Mouse (Mus musculus) MEL (cell line): Measurements from ENCODE around the gene Zer1. TPM values are rescaled to one million over a fixed set of nuclear protein-coding genes. Genes with fewer than 3 reads are reported as not detected.

Source experiments
- DNase-seq: peaks from one replicate; pipeline ENCODE4 v3.0.0; 2011; ENCODE audit warnings: low read depth, low spot score
- H3K27ac ChIP-seq: 2 replicates; pipeline ENCODE4 v1.5.1; 2012; ENCODE audit warnings: low read depth, mild to moderate bottlenecking, control low read depth, low read length, moderate library complexity; ENCODE audit not compliant: control insufficient read depth
- H3K27me3 ChIP-seq, 2 experiments: fragments of 150-350 bp in 1 of 2; sonication (generic) in 1 of 2; 2 replicates each; pipeline ENCODE4 v1.6.1; 2012; ENCODE audit warnings: low read length in 2 of 2, mild to moderate bottlenecking in 2 of 2, improper control_type of control experiment in 1 of 2, moderate library complexity in 1 of 2; ENCODE audit not compliant: insufficient read depth in 2 of 2, control insufficient read depth in 1 of 2
- H3K36me3 ChIP-seq, 2 experiments: 2 replicates each; pipeline ENCODE4 v1.6.1; 2012 to 2014; ENCODE audit warnings: low read length in 2 of 2, improper control_type of control experiment in 1 of 2, inconsistent platforms in 1 of 2, mild to moderate bottlenecking in 1 of 2; ENCODE audit not compliant: insufficient read depth in 2 of 2, control insufficient read depth in 1 of 2
- H3K4me1 ChIP-seq, 2 experiments: fragments of 150-350 bp in 1 of 2; sonication (generic) in 1 of 2; 2 replicates each; pipeline ENCODE4 v1.6.1; 2012; ENCODE audit warnings: low read length in 2 of 2, improper control_type of control experiment in 1 of 2, mild to moderate bottlenecking in 1 of 2; ENCODE audit not compliant: insufficient read depth in 2 of 2, control insufficient read depth in 1 of 2
- H3K4me3 ChIP-seq, 2 experiments: fragments of 150-350 bp in 1 of 2; sonication (generic) in 1 of 2; 2 replicates each; pipeline ENCODE4 v1.5.1; 2012; ENCODE audit warnings: low read depth in 2 of 2, low read length in 2 of 2, mild to moderate bottlenecking in 2 of 2, moderate library complexity in 2 of 2, control low read depth in 1 of 2, improper control_type of control experiment in 1 of 2; ENCODE audit not compliant: control insufficient read depth in 1 of 2, insufficient read depth in 1 of 2
- H3K79me2 ChIP-seq: 2 replicates; pipeline ENCODE4 v1.6.1; 2012; ENCODE audit warnings: mild to moderate bottlenecking, low read length, moderate library complexity; ENCODE audit not compliant: control insufficient read depth, poor library complexity, insufficient read depth
- H3K9ac ChIP-seq: 2 replicates; pipeline ENCODE4 v1.6.1; 2012; ENCODE audit warnings: low read depth, mild to moderate bottlenecking, control low read depth, low read length, moderate library complexity; ENCODE audit not compliant: control insufficient read depth, poor library complexity, severe bottlenecking
- H3K9me3 ChIP-seq: fragments of 150-350 bp; sonication (generic); replicated peaks from 2 replicates; pipeline ENCODE4 v1.6.1; 2012; ENCODE audit warnings: mild to moderate bottlenecking, low read length, improper control_type of control experiment, moderate library complexity; ENCODE audit not compliant: insufficient read depth
- BHLHE40 ChIP-seq: IDR thresholded peaks from 2 replicates; pipeline ENCODE4 v1.6.1; 2012; ENCODE audit warnings: low read depth, mild to moderate bottlenecking, inconsistent platforms, low read length, improper control_type of control experiment, borderline replicate concordance
- CHD2 ChIP-seq: IDR thresholded peaks from 2 replicates; pipeline ENCODE4 v1.6.1; 2011; ENCODE audit warnings: low read length, improper control_type of control experiment
- CTCF ChIP-seq, 3 experiments: IDR thresholded peaks in 2 of 3; conservative IDR thresholded peaks in 1 of 3; 2 replicates each; pipeline ENCODE4 v1.5.1; 2011 to 2012; ENCODE audit warnings: low read length in 3 of 3, low read depth in 2 of 3, mild to moderate bottlenecking in 2 of 3, improper control_type of control experiment in 1 of 3, inconsistent platforms in 1 of 3, mixed read lengths in 1 of 3, moderate library complexity in 1 of 3; ENCODE audit not compliant: control insufficient read depth in 1 of 3, insufficient read depth in 1 of 3, poor library complexity in 1 of 3, severe bottlenecking in 1 of 3
- ELF1 ChIP-seq: IDR thresholded peaks from 2 replicates; pipeline ENCODE4 v1.6.1; 2014; ENCODE audit warnings: low read depth, mild to moderate bottlenecking, inconsistent platforms, low read length, improper control_type of control experiment, moderate library complexity
- EP300 ChIP-seq, 2 experiments: IDR thresholded peaks; 2 replicates each; pipeline ENCODE4 v1.6.1; 2011; ENCODE audit warnings: improper control_type of control experiment in 2 of 2, low read length in 2 of 2, low read depth in 1 of 2, mild to moderate bottlenecking in 1 of 2
- ETS1 ChIP-seq: IDR thresholded peaks from 2 replicates; pipeline ENCODE4 v1.6.1; 2012; ENCODE audit warnings: low read depth, mild to moderate bottlenecking, inconsistent platforms, low read length, improper control_type of control experiment, moderate library complexity
- GABPA ChIP-seq: IDR thresholded peaks from 2 replicates; pipeline ENCODE4 v1.6.1; 2012; ENCODE audit warnings: low read depth, mild to moderate bottlenecking, inconsistent platforms, low read length, improper control_type of control experiment, moderate library complexity
- GATA1 ChIP-seq: IDR thresholded peaks from 2 replicates; pipeline ENCODE4 v1.6.1; 2011; ENCODE audit warnings: low read depth, low read length, improper control_type of control experiment
- JUND ChIP-seq: IDR thresholded peaks from 2 replicates; pipeline ENCODE4 v1.6.1; 2011; ENCODE audit warnings: low read depth, mild to moderate bottlenecking, improper control_type of control experiment, low read length
- MAX ChIP-seq: IDR thresholded peaks from 2 replicates; pipeline ENCODE4 v1.6.1; 2011; ENCODE audit warnings: low read length, improper control_type of control experiment
- MAZ ChIP-seq: IDR thresholded peaks from 2 replicates; pipeline ENCODE4 v1.6.1; 2012; ENCODE audit warnings: low read depth, mild to moderate bottlenecking, inconsistent platforms, low read length, improper control_type of control experiment
- MXI1 ChIP-seq: IDR thresholded peaks from 2 replicates; pipeline ENCODE4 v1.6.1; 2011; ENCODE audit warnings: mild to moderate bottlenecking, low read depth, low read length, improper control_type of control experiment
- NRF1 ChIP-seq: IDR thresholded peaks from 2 replicates; pipeline ENCODE4 v1.6.1; 2014; ENCODE audit warnings: low read depth, mild to moderate bottlenecking, inconsistent platforms, low read length, improper control_type of control experiment, moderate library complexity; ENCODE audit not compliant: poor library complexity, insufficient read depth, severe bottlenecking
- POLR2A ChIP-seq, 2 experiments: IDR thresholded peaks; 2 replicates each; pipeline ENCODE4 v1.6.1; 2011 to 2012; ENCODE audit warnings: low read length in 2 of 2, mild to moderate bottlenecking in 2 of 2, control low read depth in 1 of 2, improper control_type of control experiment in 1 of 2, low read depth in 1 of 2, moderate library complexity in 1 of 2; ENCODE audit not compliant: control insufficient read depth in 1 of 2, insufficient read depth in 1 of 2, poor library complexity in 1 of 2
- POLR2AphosphoS5 ChIP-seq: IDR thresholded peaks from 2 replicates; pipeline ENCODE4 v1.6.1; 2012; ENCODE audit warnings: low read depth, borderline replicate concordance, mild to moderate bottlenecking, inconsistent platforms, low read length, moderate library complexity, mixed read lengths
- RAD21 ChIP-seq: IDR thresholded peaks from 2 replicates; pipeline ENCODE4 v1.6.1; 2011; ENCODE audit warnings: mild to moderate bottlenecking, low read depth, low read length, improper control_type of control experiment
- SIN3A ChIP-seq: IDR thresholded peaks from 2 replicates; pipeline ENCODE4 v1.6.1; 2012; ENCODE audit warnings: low read length, improper control_type of control experiment, inconsistent platforms
- SMC3 ChIP-seq: IDR thresholded peaks from 2 replicates; pipeline ENCODE4 v1.6.1; 2011; ENCODE audit warnings: low read depth, low read length, improper control_type of control experiment
- TAL1 ChIP-seq: IDR thresholded peaks from 2 replicates; pipeline ENCODE4 v1.6.1; 2012; ENCODE audit warnings: mild to moderate bottlenecking, inconsistent platforms, low read length, moderate library complexity, mixed read lengths
- TBP ChIP-seq: IDR thresholded peaks from 2 replicates; pipeline ENCODE4 v1.8.0; 2011; ENCODE audit warnings: low read depth, low read length, improper control_type of control experiment
- TCF12 ChIP-seq: IDR thresholded peaks from 2 replicates; pipeline ENCODE4 v1.6.1; 2014; ENCODE audit warnings: low read depth, mild to moderate bottlenecking, inconsistent platforms, low read length, improper control_type of control experiment, moderate library complexity
- ZC3H11A ChIP-seq: IDR thresholded peaks from 2 replicates; pipeline ENCODE4 v1.6.1; 2012; ENCODE audit warnings: low read depth, mild to moderate bottlenecking, inconsistent platforms, low read length, improper control_type of control experiment
- ZKSCAN1 ChIP-seq: IDR thresholded peaks from 2 replicates; pipeline ENCODE4 v1.6.1; 2012; ENCODE audit warnings: low read depth, mild to moderate bottlenecking, inconsistent platforms, low read length, improper control_type of control experiment, moderate library complexity
- ZMIZ1 ChIP-seq: IDR thresholded peaks from 2 replicates; pipeline ENCODE4 v1.6.1; 2012; ENCODE audit warnings: low read depth, mild to moderate bottlenecking, inconsistent platforms, low read length, improper control_type of control experiment, moderate library complexity
- polyA plus RNA-seq, 2 experiments: library from polyadenylated mRNA; stranded (reverse) in 1 of 2; unstranded in 1 of 2; fragments of >175 nt in 1 of 2; fragments of >200 nt in 1 of 2; gene quantifications; 2 replicates each; pipeline versions ENCODE4 v1.2.1 to v1.2.4; 2012; ENCODE audit warnings: low replicate concordance in 2 of 2, low read depth in 1 of 2; ENCODE audit not compliant: insufficient read length in 2 of 2, insufficient read depth in 1 of 2, missing spikeins in 1 of 2
- total RNA-seq: library from RNA; depleted of rRNA; stranded (reverse); fragments of 300-350 nt; gene quantifications from 2 replicates; pipeline ENCODE4 v1.2.3, GENCODE M21; 2012

The Zer1 gene
- total and polyA plus RNA-seq, 3 experiments, result 3.9 to 14.0 TPM; not detected in 1

DNA sequence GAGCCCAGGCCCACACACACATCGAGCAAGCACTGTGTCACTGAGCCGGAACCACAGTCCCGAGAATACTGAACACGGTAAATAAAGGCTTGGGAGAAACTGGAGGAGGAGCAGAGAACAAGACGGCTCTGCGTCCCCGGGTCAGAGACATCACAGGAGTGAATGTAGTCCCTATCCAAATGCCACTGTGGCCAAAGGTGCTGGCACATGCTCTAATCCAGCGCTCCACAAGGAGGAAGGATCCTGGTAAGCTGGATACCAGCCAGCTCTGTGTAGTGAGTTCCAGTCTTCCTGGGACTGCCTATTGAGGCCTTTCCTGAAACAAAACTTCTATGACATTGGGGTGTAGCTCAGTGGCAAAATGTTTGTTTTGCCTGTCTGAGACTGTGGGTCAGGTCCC lies 28.2 kb upstream of the Zer1 start:
- Histone ChIP-seq H3K4me1 (no peaks in the 10 kb centered on the region), H3K9me3 (no peaks in the 10 kb centered on the region), H3K27ac (no peak overlapping the region)
- no peak for DNase-seq
- TF ChIP-seq EP300 (IDR thresholded peaks at IDR 0.05; ENCODE audit: low read depth in 1 of 2, low read length in 2 of 2), result no peak
- no peak for TF ChIP-seq ZC3H11A
- TF ChIP-seq ELF1, result no peak
- TF ChIP-seq TAL1, result no peak
- no peak for TF ChIP-seq ZKSCAN1
- no peak for TF ChIP-seq NRF1
- TF ChIP-seq TBP, result no peak
- no peak for TF ChIP-seq GABPA
- no peak for TF ChIP-seq ETS1
- no peak for TF ChIP-seq TCF12
- TF ChIP-seq, all 39 proteins: peak for 0
- Histone ChIP-seq H3K4me3 (no peak overlapping the region), H3K27me3 (no peaks in the 10 kb centered on the region), H3K9ac (no peak overlapping the region), H3K36me3 (peaks cover 0 to 2% of the 10 kb centered on the region in 2 experiments; a peak in 1 of 4 replicates), H3K79me2 (no peaks in the 10 kb centered on the region)

DNA sequence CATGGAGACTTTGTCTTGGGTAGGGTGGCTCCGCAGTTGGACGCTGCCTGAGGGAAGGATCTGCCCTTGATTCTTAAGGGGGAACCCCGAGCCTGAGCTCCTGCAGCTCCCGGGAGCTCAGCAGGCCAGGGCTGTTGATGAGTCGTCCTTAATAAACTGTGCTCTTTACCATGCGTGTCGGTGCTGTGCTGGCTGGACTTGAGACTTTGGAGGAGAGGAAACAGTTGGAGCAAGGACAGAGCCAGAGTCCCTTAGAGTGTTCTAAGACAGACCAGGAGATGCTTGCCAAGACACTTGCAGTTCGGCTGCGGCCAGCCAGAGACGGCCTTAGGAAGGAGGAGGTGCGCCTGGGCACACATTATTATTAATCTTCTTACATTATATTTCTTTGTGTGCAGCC lies 27.5 kb upstream of the Zer1 start:
- no peak overlapping the region for H3K27ac ChIP-seq
- DNase-seq, result no peak
- H3K4me3 ChIP-seq, result no peak overlapping the region
- no peaks in the 10 kb centered on the region for H3K9me3 ChIP-seq
- H3K27me3 ChIP-seq, result no peaks in the 10 kb centered on the region
- H3K4me1 ChIP-seq, result no peaks in the 10 kb centered on the region
- TF ChIP-seq GABPA (no peak), GATA1 (no peak), MAZ (no peak), SMC3 (no peak), POLR2A (IDR thresholded peaks at IDR 0.05; ENCODE audit: control insufficient read depth in 1 of 2, insufficient read depth in 1 of 2, low read depth in 1 of 2, low read length in 2 of 2, poor library complexity in 1 of 2) (no peak), MXI1 (no peak), POLR2AphosphoS5 (no peak), RAD21 (no peak), JUND (no peak), CHD2 (no peak), ZKSCAN1 (no peak), CTCF (IDR thresholded peaks at IDR 0.05 in 2 of 3, conservative IDR thresholded peaks at IDR 0.05 in 1 of 3; ENCODE audit: control insufficient read depth in 1 of 3, insufficient read depth in 1 of 3, low read depth in 2 of 3, low read length in 3 of 3, poor library complexity in 1 of 3, severe bottlenecking in 1 of 3) (no peak), ZMIZ1 (no peak), BHLHE40 (no peak), ETS1 (no peak), ELF1 (no peak), SIN3A (no peak), MAX (no peak), EP300 (IDR thresholded peaks at IDR 0.05; ENCODE audit: low read depth in 1 of 2, low read length in 2 of 2) (no peak), NRF1 (no peak)
- TF ChIP-seq, all 39 proteins: peak for 0
- no peaks in the 10 kb centered on the region for H3K79me2 ChIP-seq
- peaks cover 0 to 2% of the 10 kb centered on the region in 2 experiments; a peak in 1 of 4 replicates for H3K36me3 ChIP-seq
- no peak overlapping the region for H3K9ac ChIP-seq
